Mouse (Mus musculus): ENCODE data around the gene Hmgb4. TPM values are rescaled to one million over a fixed set of nuclear protein-coding genes. Genes with fewer than 3 reads are reported as not detected.

The Hmgb4 gene
- polyA plus RNA-seq, 2 experiments from 2014 or later = not detected

GRCm38 (mm10) chr4:128217991-128218595, 42.7 kb downstream of the Hmgb4 start:
- no peak for ATAC-seq

Measured in CD4-positive, CD25-positive, alpha-beta regulatory T cell, adult 4 months (primary cell).